Mouse (Mus musculus): ENCODE data around the gene Cilp2. TPM values are rescaled to one million over a fixed set of nuclear protein-coding genes. Genes with fewer than 3 reads are reported as not detected.

Cilp2 gene
- total RNA-seq (2021), result not detected in 2 replicates
- long read RNA-seq, partial matches to known transcripts, result 0 of 1 reads
- long read RNA-seq, other reads (novel, unspliced or antisense), result 1 of 1 reads

- no peak for DNase-seq
Measured at GRCm38 (mm10) chr8:69887289-69888243, at the start of gene Cilp2. Gene Cilp2, minus strand, starts transcription at chr8:69887687.

- DNase-seq, result no peak
Measured at GRCm38 (mm10) chr8:69936050-69936794, 48.7 kb upstream of the Cilp2 start.

- no peak for DNase-seq
Measured at GRCm38 (mm10) chr8:69935431-69935830, 47.9 kb upstream of the Cilp2 start.

- DNase-seq, result no peak
Measured at GRCm38 (mm10) chr8:69934582-69934981, 47.1 kb upstream of the Cilp2 start.

GRCm38 (mm10) chr8:69933811-69934210 lies 46.3 kb upstream of the Cilp2 start:
- no peak for DNase-seq

- DNase-seq, result no peak
Measured at GRCm38 (mm10) chr8:69926901-69927300, 39.4 kb upstream of the Cilp2 start.

- DNase-seq, result no peak
Measured at GRCm38 (mm10) chr8:69923986-69924385, 36.5 kb upstream of the Cilp2 start.

- no peak for DNase-seq
Measured at GRCm38 (mm10) chr8:69921141-69921540, 33.7 kb upstream of the Cilp2 start.

- DNase-seq, result no peak
Measured at GRCm38 (mm10) chr8:69919876-69920662, 32.6 kb upstream of the Cilp2 start.

GRCm38 (mm10) chr8:69919010-69919409 lies 31.5 kb upstream of the Cilp2 start:
- DNase-seq, result peak; percentile 36

- no peak for DNase-seq
Measured at GRCm38 (mm10) chr8:69918506-69918905, 31.0 kb upstream of the Cilp2 start.

GRCm38 (mm10) chr8:69915748-69916147 lies 28.3 kb upstream of the Cilp2 start:
- no peak for DNase-seq

GRCm38 (mm10) chr8:69914526-69914925 lies 27.0 kb upstream of the Cilp2 start:
- no peak for DNase-seq

GRCm38 (mm10) chr8:69912478-69913074 lies 25.1 kb upstream of the Cilp2 start:
- DNase-seq, result no peak

- DNase-seq, result no peak
Measured at GRCm38 (mm10) chr8:69911917-69912316, 24.4 kb upstream of the Cilp2 start.

GRCm38 (mm10) chr8:69907106-69907505 lies 19.6 kb upstream of the Cilp2 start:
- DNase-seq, result no peak

- DNase-seq, result no peak
Measured at GRCm38 (mm10) chr8:69906260-69906659, 18.8 kb upstream of the Cilp2 start.

GRCm38 (mm10) chr8:69904096-69904495 lies 16.6 kb upstream of the Cilp2 start:
- no peak for DNase-seq

- peak; percentile 99 for DNase-seq
Measured at GRCm38 (mm10) chr8:69903063-69903542, 15.6 kb upstream of the Cilp2 start.

- DNase-seq, result peak; percentile 40
Measured at GRCm38 (mm10) chr8:69902163-69903062, 14.9 kb upstream of the Cilp2 start, which contains the start of the genes Tssk6, Ndufa13 and Yjefn3. Gene Tssk6, plus strand, starts transcription at chr8:69902184. Gene Ndufa13, minus strand, starts transcription at chr8:69902558. Gene Yjefn3, minus strand, starts transcription at chr8:69902712.
